Mouse (Mus musculus): ENCODE data around the gene Arhgap28. TPM values are rescaled to one million over a fixed set of nuclear protein-coding genes. Genes with fewer than 3 reads are reported as not detected.

The Arhgap28 gene
- total and polyA plus RNA-seq, 3 experiments: 0.11 TPM; not detected in 2

- peaks cover 55% of the 10 kb centered on the region for H3K9me3 ChIP-seq (replicated peaks)
- ATAC-seq (ENCODE audit: extremely low read depth, insufficient number of reproducible peaks, low FRiP score, poor library complexity, severe bottlenecking): no peak
These were observed 53.3 kb downstream of the Arhgap28 start for GRCm38 (mm10) chr17:67950523-67951213.

GRCm38 (mm10) chr17:67948601-67949000, 55.3 kb downstream of the Arhgap28 start:
- H3K4me1 ChIP-seq (ENCODE audit: insufficient read depth, low read depth, low read length): no peaks in the 10 kb centered on the region
- no peaks in the 10 kb centered on the region for H3K36me3 ChIP-seq (replicated peaks)
- H3K9me3 ChIP-seq (replicated peaks): peaks cover 59% of the 10 kb centered on the region
- H3K27me3 ChIP-seq (ENCODE audit: insufficient read depth, low read length): no peaks in the 10 kb centered on the region
- no peak overlapping the region for H3K4me3 ChIP-seq (ENCODE audit: low read depth, low read length)
- TF ChIP-seq POLR2AphosphoS5 (IDR thresholded peaks at IDR 0.05; ENCODE audit: insufficient replicate concordance, low read depth, low read length) (no peak), TAL1 (conservative IDR thresholded peaks at IDR 0.05; ENCODE audit: low read depth, low read length) (no peak), GATA2 (IDR thresholded peaks at IDR 0.05; ENCODE audit: borderline replicate concordance, low read depth, low read length) (no peak)
- DNase-seq (ENCODE audit: low spot score) (no peak), ATAC-seq (ENCODE audit: extremely low read depth, insufficient number of reproducible peaks, low FRiP score, poor library complexity, severe bottlenecking) (no peak)

More at GRCm38 (mm10) chr17:67950523-67951213, 53.3 kb downstream of the Arhgap28 start:
- Histone ChIP-seq H3K4me3 (ENCODE audit: low read depth, low read length) (no peak overlapping the region), H3K4me1 (ENCODE audit: insufficient read depth, low read depth, low read length) (no peaks in the 10 kb centered on the region), H3K27me3 (ENCODE audit: insufficient read depth, low read length) (no peaks in the 10 kb centered on the region), H3K36me3 (replicated peaks) (no peaks in the 10 kb centered on the region)
- TF ChIP-seq GATA1 (IDR thresholded peaks at IDR 0.05; ENCODE audit: borderline replicate concordance, low read length) (no peak), POLR2AphosphoS5 (IDR thresholded peaks at IDR 0.05; ENCODE audit: insufficient replicate concordance, low read depth, low read length) (no peak), GATA2 (IDR thresholded peaks at IDR 0.05; ENCODE audit: borderline replicate concordance, low read depth, low read length) (no peak), CTCF (IDR thresholded peaks at IDR 0.05; ENCODE audit: low read depth, low read length) (no peak), TAL1 (conservative IDR thresholded peaks at IDR 0.05; ENCODE audit: low read depth, low read length) (no peak)
- no peak for DNase-seq (ENCODE audit: low spot score)

- no peaks in the 10 kb centered on the region for H3K27me3 ChIP-seq (ENCODE audit: insufficient read depth, low read length)
- no peak overlapping the region for H3K4me3 ChIP-seq (ENCODE audit: low read depth, low read length)
- DNase-seq (ENCODE audit: low spot score): no peak
- peaks cover 52% of the 10 kb centered on the region for H3K9me3 ChIP-seq (replicated peaks)
- H3K4me1 ChIP-seq (ENCODE audit: insufficient read depth, low read depth, low read length): no peaks in the 10 kb centered on the region
- no peaks in the 10 kb centered on the region for H3K36me3 ChIP-seq (replicated peaks)
- TF ChIP-seq GATA2 (IDR thresholded peaks at IDR 0.05; ENCODE audit: borderline replicate concordance, low read depth, low read length): no peak
- no peak for TF ChIP-seq CTCF (IDR thresholded peaks at IDR 0.05; ENCODE audit: low read depth, low read length)
- TF ChIP-seq TAL1 (conservative IDR thresholded peaks at IDR 0.05; ENCODE audit: low read depth, low read length): no peak
- TF ChIP-seq POLR2AphosphoS5 (IDR thresholded peaks at IDR 0.05; ENCODE audit: insufficient replicate concordance, low read depth, low read length): no peak
- no peak for TF ChIP-seq GATA1 (IDR thresholded peaks at IDR 0.05; ENCODE audit: borderline replicate concordance, low read length)
- ATAC-seq (ENCODE audit: extremely low read depth, insufficient number of reproducible peaks, low FRiP score, poor library complexity, severe bottlenecking): no peak
These were observed 58.5 kb downstream of the Arhgap28 start for GRCm38 (mm10) chr17:67945453-67945852.

DNA sequence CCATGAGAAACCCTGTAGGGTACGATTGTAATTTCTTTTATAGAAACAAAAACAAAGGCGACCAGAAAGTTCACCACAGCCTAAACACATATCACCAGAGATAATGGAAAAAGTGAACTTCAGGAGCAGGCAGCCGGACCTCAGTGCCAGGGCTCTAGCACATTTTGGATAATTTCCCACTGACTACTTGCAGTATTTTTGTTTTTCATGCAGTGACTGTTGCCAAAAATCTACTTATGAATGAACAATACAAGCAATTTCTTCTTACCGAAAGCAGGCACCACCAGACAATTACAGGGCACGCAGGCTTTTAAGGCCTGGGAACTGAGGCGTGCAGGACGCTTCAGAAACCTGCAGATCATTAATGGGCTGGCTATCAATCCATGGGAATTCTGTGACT, 59.7 kb downstream of the Arhgap28 start:
- ATAC-seq (ENCODE audit: extremely low read depth, insufficient number of reproducible peaks, low FRiP score, poor library complexity, severe bottlenecking) (no peak), DNase-seq (ENCODE audit: low spot score) (no peak)
- no peak for TF ChIP-seq TAL1 (conservative IDR thresholded peaks at IDR 0.05; ENCODE audit: low read depth, low read length)
- TF ChIP-seq GATA1 (IDR thresholded peaks at IDR 0.05; ENCODE audit: borderline replicate concordance, low read length): no peak
- TF ChIP-seq GATA2 (IDR thresholded peaks at IDR 0.05; ENCODE audit: borderline replicate concordance, low read depth, low read length): no peak
- TF ChIP-seq CTCF (IDR thresholded peaks at IDR 0.05; ENCODE audit: low read depth, low read length): no peak
- no peak for TF ChIP-seq POLR2AphosphoS5 (IDR thresholded peaks at IDR 0.05; ENCODE audit: insufficient replicate concordance, low read depth, low read length)
- H3K9me3 ChIP-seq (replicated peaks): peaks cover 50% of the 10 kb centered on the region
- no peak overlapping the region for H3K4me3 ChIP-seq (ENCODE audit: low read depth, low read length)
- H3K4me1 ChIP-seq (ENCODE audit: insufficient read depth, low read depth, low read length): no peaks in the 10 kb centered on the region
- H3K36me3 ChIP-seq (replicated peaks): no peaks in the 10 kb centered on the region
- no peaks in the 10 kb centered on the region for H3K27me3 ChIP-seq (ENCODE audit: insufficient read depth, low read length)

DNA sequence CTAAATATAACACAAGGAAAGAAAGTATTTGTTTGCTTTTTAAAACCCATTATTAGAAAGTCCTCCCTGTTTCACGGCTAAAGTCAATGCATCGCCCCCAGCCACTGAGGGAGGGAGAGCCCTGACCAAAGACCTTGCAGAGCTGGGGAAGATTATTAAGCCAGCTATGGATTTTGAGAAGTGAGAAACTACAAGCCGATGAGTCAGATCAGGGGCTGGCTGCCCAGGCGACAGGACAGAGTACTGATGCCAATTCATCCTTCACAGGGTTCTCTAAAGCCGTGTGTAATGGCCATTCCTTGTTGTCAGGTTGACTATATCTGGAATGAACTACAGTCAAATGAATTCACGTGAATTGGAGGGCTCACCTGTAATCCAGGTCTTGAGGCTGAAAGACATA, 62.9 kb downstream of the Arhgap28 start:
- H3K4me1 ChIP-seq (ENCODE audit: insufficient read depth, low read depth, low read length): no peaks in the 10 kb centered on the region
- no peaks in the 10 kb centered on the region for H3K27me3 ChIP-seq (ENCODE audit: insufficient read depth, low read length)
- H3K9me3 ChIP-seq (replicated peaks): peaks cover 54% of the 10 kb centered on the region
- no peaks in the 10 kb centered on the region for H3K36me3 ChIP-seq (replicated peaks)
- TF ChIP-seq CTCF (IDR thresholded peaks at IDR 0.05; ENCODE audit: low read depth, low read length) (no peak), GATA2 (IDR thresholded peaks at IDR 0.05; ENCODE audit: borderline replicate concordance, low read depth, low read length) (no peak), TAL1 (conservative IDR thresholded peaks at IDR 0.05; ENCODE audit: low read depth, low read length) (no peak), GATA1 (IDR thresholded peaks at IDR 0.05; ENCODE audit: borderline replicate concordance, low read length) (no peak), POLR2AphosphoS5 (IDR thresholded peaks at IDR 0.05; ENCODE audit: insufficient replicate concordance, low read depth, low read length) (no peak)
- no peak overlapping the region for H3K4me3 ChIP-seq (ENCODE audit: low read depth, low read length)
- ATAC-seq (ENCODE audit: extremely low read depth, insufficient number of reproducible peaks, low FRiP score, poor library complexity, severe bottlenecking): no peak
- no peak for DNase-seq (ENCODE audit: low spot score)

- Histone ChIP-seq H3K36me3 (replicated peaks) (no peaks in the 10 kb centered on the region), H3K27me3 (ENCODE audit: insufficient read depth, low read length) (no peaks in the 10 kb centered on the region), H3K4me1 (ENCODE audit: insufficient read depth, low read depth, low read length) (no peaks in the 10 kb centered on the region), H3K9me3 (replicated peaks) (peaks cover 55% of the 10 kb centered on the region), H3K4me3 (ENCODE audit: low read depth, low read length) (no peak overlapping the region)
- no peak for ATAC-seq (ENCODE audit: extremely low read depth, insufficient number of reproducible peaks, low FRiP score, poor library complexity, severe bottlenecking)
- no peak for TF ChIP-seq CTCF (IDR thresholded peaks at IDR 0.05; ENCODE audit: low read depth, low read length)
- TF ChIP-seq TAL1 (conservative IDR thresholded peaks at IDR 0.05; ENCODE audit: low read depth, low read length): no peak
- no peak for TF ChIP-seq GATA1 (IDR thresholded peaks at IDR 0.05; ENCODE audit: borderline replicate concordance, low read length)
- no peak for TF ChIP-seq POLR2AphosphoS5 (IDR thresholded peaks at IDR 0.05; ENCODE audit: insufficient replicate concordance, low read depth, low read length)
- TF ChIP-seq GATA2 (IDR thresholded peaks at IDR 0.05; ENCODE audit: borderline replicate concordance, low read depth, low read length): no peak
- DNase-seq (ENCODE audit: low spot score): no peak
These were observed 66.9 kb downstream of the Arhgap28 start for GRCm38 (mm10) chr17:67937050-67937449.

All from G1E (cell line).